In genomic region chr17:66404883-66405590, GRCm38 (mm10) we compare ENCODE assay signal across 9 mouse cellular contexts. TPM values are rescaled to one million over a fixed set of nuclear protein-coding genes. Genes with fewer than 3 reads are reported as not detected.
DNase-seq lines count a peak whose midpoint lies in the region; ATAC-seq lines count a peak whose summit lies in the region.
"Had no signal": no experiment of that assay in that cellular context is flagged by ENCODE, and none has a peak within 500 bp of the region (broad histone marks: within the 10 kb centered on the region; RNA-seq: fewer than 3 reads in every experiment).

No protein-coding gene starts in this region.

- H3K9me3 ChIP-seq in midbrain, embryonic 14.5 days (ENCODE audit: control insufficient read depth, low read length) = no peaks in the 10 kb centered on the region
- H3K9me3 ChIP-seq: liver, embryonic 13.5 days had no signal

- peak; percentile 53; the same call in 1 of the 2 replicates for ATAC-seq in midbrain, embryonic 14.5 days (ENCODE audit: low FRiP score, low TSS enrichment)

- H3K27me3 ChIP-seq in midbrain, embryonic 14.5 days (ENCODE audit: control insufficient read depth, insufficient read depth, low read length) = no peaks in the 10 kb centered on the region

- DNase-seq in urinary bladder, postnatal 14 days (ENCODE audit: low spot score) = peak; percentile 49
- DNase-seq in urinary bladder, postnatal 10 days (ENCODE audit: low spot score) = no peak
- peak; percentile 66 to 71 for DNase-seq in cerebellum, postnatal 10 days
- peak; percentile 12 for DNase-seq in gastrocnemius, postnatal 25 days
- peak; percentile 57 for DNase-seq in kidney, postnatal 14 days
- peak; percentile 78 for DNase-seq in midbrain, embryonic 14.5 days
- no peak for DNase-seq in B cell, adult 2 months
- no peak for DNase-seq in urinary bladder, postnatal 36 days (ENCODE audit: low spot score in 2 of 2)
- DNase-seq: liver, embryonic 13.5 days had no signal

- no peaks in the 10 kb centered on the region for H3K36me3 ChIP-seq in midbrain, embryonic 14.5 days (ENCODE audit: control insufficient read depth, insufficient read depth, low read length)
- H3K36me3 ChIP-seq: liver, embryonic 13.5 days had no signal

- H3K4me2 ChIP-seq in midbrain, embryonic 14.5 days (ENCODE audit: low read length) = peak overlapping the region; percentile 25
- H3K4me2 ChIP-seq: liver, embryonic 13.5 days had no signal

- peak overlapping the region; percentile 49 for H3K27ac ChIP-seq in midbrain, embryonic 14.5 days (replicated peaks; ENCODE audit: low read depth, low read length)
- H3K27ac ChIP-seq: liver, embryonic 13.5 days had no signal

- peaks cover 45% of the 10 kb centered on the region for H3K4me1 ChIP-seq in midbrain, embryonic 14.5 days (ENCODE audit: control insufficient read depth, insufficient read depth, low read length)
- H3K4me1 ChIP-seq: liver, embryonic 13.5 days had no signal

- H3K9ac ChIP-seq in midbrain, embryonic 14.5 days (replicated peaks; ENCODE audit: low read length) = no peak overlapping the region
- H3K9ac ChIP-seq: liver, embryonic 13.5 days had no signal

- 12% methylated on average over 10 of the region's 10 CpGs for WGBS in midbrain, embryonic 14.5 days

- no peak overlapping the region for H3K4me3 ChIP-seq in midbrain, embryonic 14.5 days (replicated peaks; ENCODE audit: low read depth, low read length)
- H3K4me3 ChIP-seq: liver, embryonic 13.5 days had no signal

RNA-seq across cellular contexts. Expression of gene Mtcl1, which starts 44.5 kb away (rescaled TPM):
- 1 to 10 TPM; 6.0 to 6.3 TPM for total RNA-seq in gastrocnemius, postnatal 25 days (2021)
- polyA plus RNA-seq in midbrain, embryonic 14.5 days (2014; fragmentation: Nextera tagmentation; extraction: Ambion mirVana) = 26.7 and 36.0 TPM in 2 replicates

Comparison
In these comparisons a context has a peak if more than half of its experiments do, and no peak if none do; other contexts are left out.
1. DNase-seq: peak in urinary bladder, postnatal 14 days (single experiment), cerebellum, postnatal 10 days (2 of 2), gastrocnemius, postnatal 25 days (single experiment), kidney, postnatal 14 days (single experiment) and midbrain, embryonic 14.5 days (single experiment); none in urinary bladder, postnatal 10 days (single experiment), B cell, adult 2 months (0 of 2) and urinary bladder, postnatal 36 days (0 of 2).